Mouse (Mus musculus): Measurements from ENCODE around the gene Ccnb2. TPM values are rescaled to one million over a fixed set of nuclear protein-coding genes. Genes with fewer than 3 reads are reported as not detected.

The Ccnb2 gene
- 103 and 122 TPM in 2 replicates for polyA plus RNA-seq (2012; rRNA removed)

GRCm38 (mm10) chr9:70421257-70422056, at the start of gene Ccnb2:
Ccnb2 (minus strand) TSS chr9:70421547.

Other genes with a start within 250 kb of the Ccnb2 start
- 1.2 TPM in 2 replicates for gene Myo1e, start 214.2 kb downstream of the Ccnb2 start, polyA plus RNA-seq (2012; rRNA removed)
- 7.6 and 9.4 TPM in 2 replicates for gene Rnf111, start 82.2 kb upstream of the Ccnb2 start, polyA plus RNA-seq (2012; rRNA removed)
- 20.7 and 21.0 TPM in 2 replicates for gene Sltm, start 121.2 kb upstream of the Ccnb2 start, polyA plus RNA-seq (2012; rRNA removed)
- 0.51 and 0.55 TPM in 2 replicates for gene Gm10642, start 234.7 kb upstream of the Ccnb2 start, polyA plus RNA-seq (2012; rRNA removed)
- 7.8 and 9.3 TPM in 2 replicates for gene Mindy2, start 235.6 kb upstream of the Ccnb2 start, polyA plus RNA-seq (2012; rRNA removed)

All from liver, embryonic 14 days (tissue).